Mouse (Mus musculus): Measurements from ENCODE around the gene Cd38. TPM values are rescaled to one million over a fixed set of nuclear protein-coding genes. Genes with fewer than 3 reads are reported as not detected.
"Not testable (repeated sequence)": the region's sequence is repeated elsewhere in the genome, so short reads cannot be mapped to it uniquely, and the experiment has no call there.

Gene Cd38
- polyA plus RNA-seq, 3 experiments from 2014 or later: 46.2 to 79.7 (median 73.6) TPM

DNA sequence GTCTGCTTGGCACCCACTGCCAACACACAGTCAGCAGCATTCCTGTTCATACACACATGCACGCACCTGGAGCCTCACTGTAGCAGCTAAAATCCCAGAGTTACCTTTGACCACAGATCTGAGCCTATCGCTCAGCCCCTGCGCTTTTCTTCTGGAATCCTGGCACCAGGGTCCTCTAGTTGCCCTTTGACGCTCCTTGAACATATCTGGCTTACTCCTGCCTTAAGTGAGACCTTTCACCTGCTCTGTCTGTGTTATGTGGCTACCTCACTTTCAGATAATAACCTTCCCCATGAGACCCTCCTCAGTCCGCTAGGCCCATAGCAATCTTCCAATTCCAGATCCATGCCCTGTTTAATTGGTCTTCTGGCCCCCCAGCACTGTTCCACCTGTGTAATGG is 8.3 kb upstream of the Cd38 start:
- ATAC-seq: no peak

DNA sequence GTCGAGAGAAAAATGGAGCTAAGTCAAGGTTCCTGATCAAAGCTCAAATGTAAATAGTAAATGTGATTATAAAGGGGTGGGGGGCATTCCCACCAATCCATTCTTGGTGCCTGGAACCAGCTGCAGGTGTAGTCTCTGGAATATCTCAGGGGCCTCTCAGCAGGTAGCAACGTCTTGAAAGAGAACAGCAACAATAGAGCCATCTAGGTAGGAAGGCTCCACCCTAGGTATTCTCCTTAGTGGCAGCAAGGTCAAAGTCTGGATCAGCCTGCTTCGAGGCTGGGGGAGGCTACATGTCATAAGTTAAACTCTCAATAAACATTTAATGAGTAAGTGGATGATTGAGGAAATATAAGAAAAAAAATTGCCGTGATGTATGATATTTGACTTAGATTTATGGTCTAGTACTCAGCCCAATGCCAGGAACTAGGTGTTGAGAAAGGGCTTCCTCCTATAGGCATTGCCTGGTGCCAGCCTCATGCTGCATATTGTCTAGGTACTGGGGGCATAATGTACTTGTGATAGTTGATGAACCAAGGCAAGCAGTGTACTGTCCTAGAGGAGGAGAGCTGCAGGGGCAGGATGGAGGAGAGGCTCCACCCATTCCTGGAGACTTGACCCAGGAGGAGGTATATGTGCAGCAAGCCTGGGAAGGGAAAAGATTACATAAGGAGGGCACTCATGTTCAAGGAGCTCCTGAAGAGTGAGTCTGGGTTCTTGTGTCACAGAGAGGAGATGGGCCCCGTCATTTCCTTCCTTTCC is 7.5 kb upstream of the Cd38 start:
- no peak for ATAC-seq

DNA sequence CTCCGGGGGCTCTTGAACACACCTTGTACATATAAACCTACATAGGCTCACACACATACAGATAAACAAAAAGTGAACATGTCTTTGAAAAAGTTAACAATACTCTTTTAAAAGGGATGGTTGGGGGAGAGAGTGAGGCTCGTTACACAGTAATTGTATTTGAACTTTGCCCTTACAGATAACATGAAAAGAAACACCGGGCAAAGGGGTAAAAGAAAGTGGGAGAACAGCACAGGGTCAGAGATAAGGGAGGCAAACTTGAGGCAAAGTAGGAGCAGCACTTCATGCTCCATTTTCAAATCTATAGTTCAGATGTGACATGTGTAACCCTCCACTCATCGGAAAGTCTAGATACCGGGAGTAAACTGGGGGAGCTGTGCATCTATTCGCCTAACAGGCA is 4.7 kb upstream of the Cd38 start:
- ATAC-seq: no peak

DNA sequence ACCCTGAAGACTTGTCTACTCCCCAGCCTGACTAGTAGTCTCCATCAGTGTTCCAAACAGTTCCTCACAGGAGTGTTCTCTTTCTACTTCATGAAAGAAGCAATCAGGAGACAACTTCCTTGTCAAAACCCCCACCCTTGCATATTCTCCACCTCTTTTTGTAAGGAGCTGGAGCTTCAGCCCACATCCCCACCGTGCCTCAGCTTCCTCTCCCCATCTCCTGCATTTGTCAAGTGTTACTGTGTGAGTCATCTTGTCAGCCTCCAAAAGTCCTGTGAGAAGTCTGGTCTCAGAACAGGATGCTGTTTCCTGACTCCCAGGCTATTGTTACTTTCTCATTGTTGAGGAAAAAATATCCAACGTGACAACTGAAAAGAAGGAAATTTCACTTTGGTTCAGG is 3.0 kb upstream of the Cd38 start:
- no peak for ATAC-seq

DNA sequence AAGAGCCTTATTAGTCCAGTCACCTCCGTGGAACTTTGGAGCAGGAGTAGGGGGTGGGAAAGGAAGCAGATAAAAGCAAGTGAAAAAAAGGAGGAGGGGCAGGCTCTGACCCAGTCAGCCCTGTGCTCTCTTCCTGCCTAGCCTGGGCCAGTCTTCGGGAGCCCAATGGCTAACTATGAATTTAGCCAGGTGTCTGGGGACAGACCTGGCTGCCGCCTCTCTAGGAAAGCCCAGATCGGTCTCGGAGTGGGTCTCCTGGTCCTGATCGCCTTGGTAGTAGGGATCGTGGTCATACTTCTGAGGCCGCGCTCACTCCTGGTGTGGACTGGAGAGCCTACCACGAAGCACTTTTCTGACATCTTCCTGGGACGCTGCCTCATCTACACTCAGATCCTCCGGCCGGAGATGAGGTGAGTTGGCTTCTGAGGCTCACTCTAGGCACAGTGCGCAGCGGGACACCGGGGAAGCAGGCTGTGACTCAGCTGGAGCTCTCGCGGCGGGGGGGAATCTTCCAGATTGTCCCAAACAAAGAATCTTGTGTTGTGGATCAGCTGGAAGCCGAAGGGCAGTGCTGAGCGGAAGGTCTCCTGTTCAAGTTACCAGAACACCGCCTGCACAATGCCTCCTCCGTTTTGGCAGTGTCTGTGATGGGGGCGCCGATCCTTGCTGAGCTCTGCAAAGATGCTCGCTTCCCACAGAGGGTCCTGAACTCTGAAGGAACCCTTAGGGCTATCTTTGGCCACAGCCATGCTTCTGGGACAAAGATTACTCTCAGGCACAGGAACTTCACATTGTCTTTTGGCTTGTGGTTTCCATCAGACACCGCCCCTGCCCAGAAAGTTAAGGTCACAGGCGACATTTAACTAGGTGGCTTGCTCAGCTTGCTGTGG is 603 bp downstream of the Cd38 start:
- ATAC-seq: peak; percentile 66

DNA sequence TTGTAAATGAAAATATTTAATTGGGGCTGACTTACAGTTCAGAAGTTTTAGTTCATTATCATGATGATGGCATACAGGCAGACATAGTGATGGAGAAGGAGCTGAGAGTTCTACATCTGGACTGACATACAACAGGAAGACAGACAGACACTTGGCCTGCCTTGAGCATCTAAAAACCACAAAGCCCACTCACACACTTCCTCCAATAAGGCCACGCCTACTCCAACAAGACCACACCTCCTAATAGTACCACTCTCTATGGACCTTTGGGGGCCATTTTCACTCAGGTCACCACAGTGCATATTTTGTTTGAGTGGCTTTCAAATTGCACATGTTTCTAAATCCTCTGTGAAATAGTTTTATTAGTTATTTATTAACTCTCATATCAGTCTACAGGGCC is 3.5 kb downstream of the Cd38 start:
- peak; percentile 45 for ATAC-seq

DNA sequence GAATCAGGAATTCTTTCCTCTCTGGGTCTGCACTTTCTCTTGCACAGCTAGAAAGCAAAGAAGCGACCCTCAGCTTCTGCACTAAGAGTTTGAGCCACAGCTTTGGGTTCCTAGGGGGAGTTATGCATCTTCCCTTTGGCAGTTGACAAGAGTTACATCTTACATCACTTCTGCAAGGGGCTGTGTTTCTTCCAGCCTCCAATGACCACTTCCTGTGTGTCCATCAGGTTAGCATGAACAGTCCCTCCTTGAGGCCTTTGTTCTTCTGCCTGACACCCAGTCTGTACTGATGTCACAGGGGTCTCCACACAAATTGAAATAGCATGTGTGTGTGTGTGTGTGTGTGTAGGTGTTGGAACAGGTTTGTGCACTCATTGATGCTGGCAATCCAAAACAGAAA is 4.3 kb downstream of the Cd38 start:
- no peak for ATAC-seq

DNA sequence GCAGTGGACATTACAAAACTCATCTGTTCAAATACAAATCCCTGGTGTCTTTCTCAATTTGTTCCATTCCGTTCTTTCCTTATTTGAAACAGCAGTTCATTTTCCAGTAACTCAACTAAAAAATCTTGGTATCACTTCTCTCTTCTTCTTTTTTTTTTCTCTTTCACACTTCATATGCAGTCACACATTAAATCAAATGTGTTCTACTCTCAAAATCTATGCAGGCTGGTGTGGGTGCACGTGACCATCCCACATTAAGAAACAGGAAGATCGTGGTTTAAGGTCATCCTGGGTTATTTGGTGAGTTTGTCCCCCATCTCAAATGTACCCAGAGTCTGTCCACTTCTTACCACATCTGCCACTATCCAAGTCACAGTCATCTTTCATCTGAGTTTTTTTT is 13.7 kb downstream of the Cd38 start:
- ATAC-seq: no peak

DNA sequence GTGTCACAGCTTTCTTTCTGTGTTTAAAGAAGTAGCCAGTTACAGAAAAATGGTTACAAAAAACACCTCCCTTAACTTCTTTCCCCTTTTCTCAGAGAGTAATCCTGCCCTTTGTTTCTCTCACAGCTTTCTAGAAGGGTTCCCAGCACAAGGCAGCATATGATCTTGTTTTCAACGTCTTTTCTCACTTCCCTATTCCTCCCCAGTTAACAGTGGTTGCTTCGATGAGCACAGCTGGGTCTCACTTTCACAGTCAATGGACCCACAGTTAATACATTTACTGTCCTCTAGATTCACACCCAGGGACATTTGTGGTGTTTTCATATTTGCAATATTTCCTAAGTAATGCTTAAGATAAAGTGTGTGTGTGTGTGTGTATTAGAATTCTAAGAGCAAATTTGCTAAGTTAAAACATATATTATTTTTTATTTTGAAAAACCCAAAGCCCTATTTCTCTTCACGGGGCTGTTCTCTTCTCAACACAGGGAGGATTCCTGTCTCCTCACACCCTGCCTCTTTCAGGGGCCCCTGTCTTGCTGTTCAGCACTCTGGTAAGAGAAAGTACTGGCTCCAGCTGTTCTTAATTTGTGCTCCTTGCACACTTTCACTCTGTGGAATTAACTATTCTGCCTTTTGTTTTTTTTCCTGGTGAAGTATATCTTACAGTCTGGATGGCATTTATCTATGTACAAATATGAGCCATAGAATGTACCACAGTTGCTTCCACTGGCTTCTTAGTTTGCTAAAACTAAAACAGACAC is 16.9 kb downstream of the Cd38 start:
- ATAC-seq: no peak

DNA sequence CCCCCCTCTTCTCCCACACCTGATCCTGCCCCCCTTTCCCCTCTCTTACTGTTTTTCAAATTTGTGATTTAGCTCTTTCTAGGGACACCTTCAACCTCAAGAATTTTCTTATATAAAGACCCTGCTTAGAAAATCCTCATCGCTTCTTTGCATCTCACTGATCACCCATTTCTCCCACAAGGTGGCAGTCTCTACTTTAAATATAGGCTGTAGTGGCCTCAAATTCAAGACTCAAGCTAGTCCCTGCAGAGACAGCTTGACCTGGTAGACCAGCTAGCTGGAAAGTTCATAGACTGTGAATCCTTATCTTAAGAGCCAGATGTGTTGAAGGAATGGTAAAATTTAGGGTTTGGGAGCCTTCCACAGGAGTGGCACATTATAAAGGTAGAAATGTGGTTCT is 24.0 kb downstream of the Cd38 start:
- peak; percentile 53 for ATAC-seq

DNA sequence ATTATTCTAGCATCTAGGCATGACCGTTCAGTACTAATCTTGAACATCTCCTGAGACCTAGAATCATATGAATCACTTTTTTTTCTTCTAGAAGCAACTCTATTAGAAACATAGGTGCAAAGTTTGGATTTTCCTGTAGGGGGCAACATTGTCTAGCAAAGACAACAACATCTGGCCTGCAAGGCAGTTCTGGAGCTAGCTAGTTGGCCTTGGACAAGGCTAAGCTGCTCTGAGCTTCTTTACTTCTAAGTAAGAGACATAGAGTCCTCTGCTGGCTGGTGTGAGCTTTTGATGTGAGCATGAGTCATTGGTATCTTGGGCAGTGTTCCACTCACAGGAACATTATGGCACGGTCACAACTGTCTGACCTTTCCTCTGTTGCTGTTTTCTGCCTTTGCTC is 25.8 kb downstream of the Cd38 start:
- peak; percentile 49 for ATAC-seq

DNA sequence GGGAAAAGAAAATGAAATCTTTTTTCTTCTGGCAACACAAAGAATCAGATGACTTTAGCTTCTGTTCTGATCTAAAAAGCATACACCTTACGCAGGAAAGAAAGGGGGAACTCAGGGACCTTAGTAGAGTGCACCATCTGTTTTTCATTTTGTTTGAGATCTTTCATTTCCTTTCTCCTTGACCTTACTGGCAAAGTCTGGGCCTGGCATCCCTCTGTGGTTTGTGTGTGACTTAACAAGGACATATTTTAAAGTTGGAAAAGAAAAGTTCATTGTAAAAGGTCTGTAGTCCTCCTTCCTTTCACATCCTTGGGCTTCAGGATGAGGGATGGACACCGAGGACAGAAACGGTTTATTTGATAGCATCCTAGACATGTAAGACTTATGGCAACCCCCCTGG is 27.6 kb downstream of the Cd38 start:
- no peak for ATAC-seq

DNA sequence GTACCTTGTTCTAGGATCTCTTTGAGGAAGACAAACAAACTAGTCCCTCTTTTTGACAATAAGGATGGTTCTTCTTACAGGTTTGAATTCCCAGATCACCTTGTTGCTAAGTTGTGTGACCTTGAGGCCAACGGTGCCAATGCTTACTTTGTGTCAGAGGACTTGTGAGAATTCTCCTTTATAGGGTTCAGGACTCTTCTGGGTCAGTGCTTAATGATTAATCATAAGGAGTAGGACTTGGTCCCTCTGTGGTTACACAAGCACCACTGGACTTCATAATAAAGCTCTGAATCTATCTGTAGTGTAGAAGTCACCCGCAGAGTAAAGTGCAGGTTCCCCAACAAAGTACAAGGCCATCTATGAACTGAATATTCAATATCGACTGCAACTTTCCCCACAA is 36.3 kb downstream of the Cd38 start:
- ATAC-seq: no peak

DNA sequence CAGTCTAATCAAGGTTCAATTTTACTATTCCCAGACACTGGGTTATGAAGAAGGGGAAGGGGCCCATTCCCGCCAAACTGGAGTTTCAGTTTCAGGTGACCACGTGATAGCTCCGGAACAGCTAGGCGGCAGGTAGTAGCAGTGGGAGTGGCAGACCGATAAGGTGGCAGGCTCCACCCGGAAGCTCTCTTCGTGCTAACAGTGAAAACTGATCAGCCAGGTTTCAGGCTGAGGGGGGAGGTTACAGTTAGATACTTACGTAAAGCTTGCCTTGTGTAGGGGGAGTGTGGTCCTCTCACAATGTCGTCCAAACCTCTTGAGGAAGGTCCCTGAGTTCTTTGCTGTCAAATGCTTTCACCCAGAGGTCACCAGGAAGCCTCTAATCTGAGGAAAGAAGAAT is 40.9 kb downstream of the Cd38 start:
- ATAC-seq: no peak

DNA sequence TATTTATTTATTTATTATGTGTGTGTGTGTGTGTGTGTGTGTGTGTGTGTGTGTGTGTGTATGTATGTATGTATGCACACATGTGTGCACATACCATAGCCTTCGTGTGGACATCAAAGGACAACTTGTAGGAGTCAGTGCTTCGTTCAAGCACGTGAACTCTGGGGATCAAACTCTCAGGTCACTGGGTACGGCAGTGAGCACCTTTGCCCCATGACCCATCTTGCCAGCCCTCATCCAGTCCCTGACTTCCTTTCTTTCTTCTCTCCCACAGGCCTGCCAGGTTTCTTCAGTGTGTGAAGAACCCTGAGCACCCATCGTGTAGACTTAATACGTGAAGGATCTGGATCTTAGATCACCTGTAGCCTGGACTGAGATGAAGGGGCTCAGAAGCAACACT is 41.7 kb downstream of the Cd38 start:
- ATAC-seq: no peak

DNA sequence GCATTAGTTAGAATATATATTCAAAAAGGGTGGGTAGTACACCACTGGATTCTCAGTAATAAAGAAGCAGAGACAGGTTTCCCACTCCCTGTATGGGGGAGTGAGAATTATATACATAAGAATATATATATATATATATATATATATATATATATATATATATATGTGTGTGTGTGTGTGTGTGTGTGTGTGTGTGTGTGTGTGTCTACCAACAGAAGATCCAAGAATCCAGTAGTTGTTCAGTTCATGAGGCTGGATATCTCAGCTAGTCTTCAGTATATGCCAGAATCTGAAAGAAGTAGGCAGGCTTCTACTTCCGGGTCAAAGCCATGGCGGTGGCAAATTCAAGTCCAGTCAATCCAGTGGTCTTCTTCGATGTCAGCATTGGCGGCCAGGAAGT is 44.5 kb downstream of the Cd38 start, which contains the start of gene Gm7879:
TSS of gene Gm7879 (plus strand) at position 301 of the 400 bp plus-strand sequence.
- ATAC-seq: not testable (repeated sequence)

DNA sequence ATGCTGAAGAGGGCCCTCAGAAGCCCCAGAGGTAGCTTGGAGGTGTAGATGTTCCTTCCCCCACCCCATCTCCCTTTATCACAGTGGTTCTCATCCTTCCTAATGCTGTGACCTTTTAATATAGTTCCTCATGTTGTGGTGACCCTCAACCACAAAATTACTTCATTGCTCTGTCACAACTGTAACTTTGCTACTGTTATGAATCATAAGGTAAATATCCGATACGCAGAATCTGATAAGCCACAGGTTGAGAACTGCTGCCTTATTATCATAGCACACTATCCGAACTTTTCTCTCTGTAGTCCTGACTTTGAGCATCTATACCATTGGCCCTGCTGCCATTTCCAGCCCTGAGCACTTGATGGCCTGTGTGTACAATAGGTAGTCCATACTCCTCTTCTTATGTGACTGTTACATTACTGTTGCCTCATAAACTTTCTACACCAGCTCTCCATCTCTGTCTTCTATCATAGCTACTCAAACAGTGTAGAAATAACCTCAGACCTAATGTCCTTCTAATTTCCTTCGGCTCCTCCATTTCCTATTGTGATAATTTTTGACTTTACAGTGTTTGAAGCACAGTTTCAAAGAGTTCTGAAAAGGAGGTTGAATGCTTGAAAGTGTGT is 47.0 kb downstream of the Cd38 start:
- no peak for ATAC-seq

DNA sequence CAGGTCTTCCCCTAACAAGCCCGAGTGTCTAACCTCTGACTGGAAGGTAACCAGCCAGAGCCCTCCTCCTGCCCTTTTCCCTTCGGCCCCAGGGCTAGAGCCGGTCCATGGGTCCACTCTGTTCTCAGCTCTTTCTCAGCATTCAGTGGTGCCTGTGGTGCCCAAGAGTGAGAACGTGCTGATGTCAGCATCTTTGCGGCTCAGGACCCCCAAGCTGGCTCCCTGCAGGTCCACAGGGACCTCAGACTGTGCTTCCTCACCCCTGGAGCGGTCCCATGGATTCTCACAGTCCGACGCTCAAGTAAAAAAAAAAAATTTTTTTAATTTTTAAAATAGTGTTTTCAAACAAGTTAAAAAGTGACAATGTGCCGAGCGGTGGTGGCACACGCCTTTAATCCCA is 53.5 kb downstream of the Cd38 start:
- no peak for ATAC-seq

DNA sequence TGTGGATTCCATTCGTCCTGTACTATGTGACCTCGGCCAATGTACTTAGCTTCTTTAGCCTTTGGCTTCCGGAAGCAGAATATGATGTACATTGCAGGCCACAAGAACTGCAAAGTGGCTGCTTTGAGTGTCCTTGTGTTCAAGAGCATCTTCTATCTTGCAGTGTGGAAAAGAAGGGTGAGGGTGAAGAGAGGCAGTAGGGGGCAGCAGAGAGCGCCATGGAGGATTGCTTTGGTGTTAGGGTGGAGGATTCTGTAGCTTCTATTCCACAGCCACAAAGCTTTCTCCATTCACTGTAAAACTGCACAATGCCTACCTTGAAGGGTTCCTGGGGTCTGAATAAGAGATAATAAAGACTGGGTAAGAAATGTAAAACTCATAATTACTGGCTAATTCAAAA is 55.6 kb downstream of the Cd38 start:
- peak; percentile 85 for ATAC-seq

DNA sequence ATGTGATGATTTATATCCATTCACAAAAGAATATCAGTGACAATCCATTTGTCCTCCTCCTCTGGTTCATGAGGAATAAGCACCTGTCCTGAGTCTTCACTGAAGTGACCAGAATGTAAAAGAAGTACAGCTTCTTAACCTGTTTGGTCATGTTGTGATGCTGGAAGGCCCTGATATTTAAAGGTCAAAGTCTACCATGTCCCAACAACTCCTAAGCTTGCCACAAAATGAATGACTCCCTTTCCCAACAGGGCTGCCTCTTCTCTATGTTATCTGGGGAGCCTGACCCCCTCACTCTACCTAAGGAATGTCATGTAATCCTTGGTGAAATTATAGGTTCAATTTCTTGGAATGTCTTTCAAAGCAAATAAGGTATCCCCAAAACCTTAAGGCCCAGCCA is 59.4 kb downstream of the Cd38 start:
- no peak for ATAC-seq

DNA sequence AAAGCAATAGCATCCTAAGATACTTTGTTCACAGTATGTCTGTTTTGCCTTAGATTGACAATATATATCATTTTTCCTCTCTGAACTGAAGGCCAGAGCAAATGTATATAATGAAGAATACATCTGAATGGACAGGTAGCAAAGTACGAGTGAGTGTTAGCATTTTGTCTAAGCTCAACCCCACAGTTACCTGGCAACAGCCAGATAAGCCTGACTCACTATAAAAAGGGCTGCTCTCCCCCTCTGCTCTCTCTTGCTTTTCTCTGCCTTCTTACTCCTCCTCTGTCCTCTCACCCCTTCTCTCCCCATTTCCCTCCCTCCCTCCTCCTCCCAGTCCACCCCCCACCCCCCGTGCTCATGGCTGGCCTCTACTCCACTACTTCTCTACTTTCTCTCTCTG is 64.9 kb downstream of the Cd38 start:
- no peak for ATAC-seq

DNA sequence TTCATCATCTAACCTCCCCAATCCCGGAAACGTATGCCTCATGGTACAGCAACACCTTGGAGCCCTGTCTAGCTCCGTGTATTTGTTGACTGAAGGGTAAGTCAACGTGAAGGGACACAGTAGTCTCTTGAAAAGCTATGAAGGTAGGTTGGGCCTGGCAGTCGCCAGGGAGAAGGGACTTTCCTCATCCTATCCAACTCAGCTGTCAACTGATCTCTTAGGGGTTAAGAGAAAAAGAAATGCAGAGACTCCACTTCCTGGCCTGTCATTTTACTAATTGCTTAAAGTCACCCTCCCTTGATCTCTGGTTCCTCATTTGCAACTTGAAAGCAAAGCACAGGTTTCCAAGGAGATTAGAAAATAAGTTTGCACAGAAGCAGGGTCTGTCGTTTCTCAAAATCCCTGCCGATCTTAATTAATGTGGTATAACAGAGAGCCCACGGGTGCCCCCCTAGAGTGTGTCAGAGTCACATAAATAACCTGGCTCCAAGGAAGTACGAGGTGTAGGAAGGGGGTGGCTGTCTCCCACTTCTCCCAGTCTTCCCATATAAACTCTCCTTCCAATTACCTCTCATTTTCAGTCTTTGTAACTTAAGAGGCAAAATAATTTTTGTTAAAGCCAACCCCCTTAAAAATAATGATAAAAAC is 79.1 kb downstream of the Cd38 start:
- peak; percentile 6 for ATAC-seq

All from inflammation-experienced regulatory T-cells, adult 6 months (primary cell).